Mouse (Mus musculus): ENCODE results near the gene Pja2. TPM values are rescaled to one million over a fixed set of nuclear protein-coding genes. Genes with fewer than 3 reads are reported as not detected.
"Not testable (repeated sequence)": the region's sequence is repeated elsewhere in the genome, so short reads cannot be mapped to it uniquely, and the experiment has no call there.

Pja2 gene
- polyA plus RNA-seq, 1 experiment = 11.8 TPM

GRCm38 (mm10) chr17:64274341-64275105, 57.2 kb downstream of the Pja2 start:
- Histone ChIP-seq H3K27ac (ENCODE audit: control insufficient read depth, insufficient read depth, low read depth, low read length, poor library complexity) (no peak overlapping the region), H3K4me1 (ENCODE audit: control insufficient read depth, insufficient read depth, low read length) (no peaks in the 10 kb centered on the region), H3K4me3 (replicated peaks; ENCODE audit: control insufficient read depth, low read depth, low read length) (no peak overlapping the region)
- no peak for TF ChIP-seq POLR2A (IDR thresholded peaks at IDR 0.05; ENCODE audit: borderline replicate concordance, control insufficient read depth, low read depth, low read length)
- no peak for TF ChIP-seq CTCF (IDR thresholded peaks at IDR 0.05; ENCODE audit: control insufficient read depth, insufficient read depth, low read length)
- 83% methylated on average over 10 of the region's 10 CpGs for WGBS

GRCm38 (mm10) chr17:64260571-64260970, 71.1 kb downstream of the Pja2 start:
- H3K4me1 ChIP-seq (ENCODE audit: control insufficient read depth, insufficient read depth, low read length) = no peaks in the 10 kb centered on the region
- no peak overlapping the region for H3K27ac ChIP-seq (ENCODE audit: control insufficient read depth, insufficient read depth, low read depth, low read length, poor library complexity)
- 51% methylated on average over 1 of the region's 1 CpGs for WGBS
- H3K4me3 ChIP-seq (replicated peaks; ENCODE audit: control insufficient read depth, low read depth, low read length) = no peak overlapping the region
- TF ChIP-seq POLR2A (IDR thresholded peaks at IDR 0.05; ENCODE audit: borderline replicate concordance, control insufficient read depth, low read depth, low read length) = no peak
- no peak for TF ChIP-seq CTCF (IDR thresholded peaks at IDR 0.05; ENCODE audit: control insufficient read depth, insufficient read depth, low read length)

- no peak overlapping the region for H3K4me3 ChIP-seq (replicated peaks; ENCODE audit: control insufficient read depth, low read depth, low read length)
- 30% methylated on average over 3 of the region's 3 CpGs for WGBS
- no peak overlapping the region for H3K27ac ChIP-seq (ENCODE audit: control insufficient read depth, insufficient read depth, low read depth, low read length, poor library complexity)
- TF ChIP-seq CTCF (IDR thresholded peaks at IDR 0.05; ENCODE audit: control insufficient read depth, insufficient read depth, low read length) (no peak), POLR2A (IDR thresholded peaks at IDR 0.05; ENCODE audit: borderline replicate concordance, control insufficient read depth, low read depth, low read length) (no peak)
- H3K4me1 ChIP-seq (ENCODE audit: control insufficient read depth, insufficient read depth, low read length) = no peaks in the 10 kb centered on the region
Measured at GRCm38 (mm10) chr17:64248246-64248645, 83.5 kb downstream of the Pja2 start.

GRCm38 (mm10) chr17:64242898-64243297, 88.8 kb downstream of the Pja2 start:
- Histone ChIP-seq H3K27ac (ENCODE audit: control insufficient read depth, insufficient read depth, low read depth, low read length, poor library complexity) (no peak overlapping the region), H3K4me3 (replicated peaks; ENCODE audit: control insufficient read depth, low read depth, low read length) (no peak overlapping the region), H3K4me1 (ENCODE audit: control insufficient read depth, insufficient read depth, low read length) (no peaks in the 10 kb centered on the region)
- TF ChIP-seq POLR2A (IDR thresholded peaks at IDR 0.05; ENCODE audit: borderline replicate concordance, control insufficient read depth, low read depth, low read length) = no peak
- TF ChIP-seq CTCF (IDR thresholded peaks at IDR 0.05; ENCODE audit: control insufficient read depth, insufficient read depth, low read length) = no peak
- WGBS = 44% methylated on average over 12 of the region's 12 CpGs

GRCm38 (mm10) chr17:64242310-64242859, 89.3 kb downstream of the Pja2 start:
- Histone ChIP-seq H3K4me1 (ENCODE audit: control insufficient read depth, insufficient read depth, low read length) (no peaks in the 10 kb centered on the region), H3K27ac (ENCODE audit: control insufficient read depth, insufficient read depth, low read depth, low read length, poor library complexity) (no peak overlapping the region), H3K4me3 (replicated peaks; ENCODE audit: control insufficient read depth, low read depth, low read length) (no peak overlapping the region)
- WGBS = 72% methylated on average over 9 of the region's 9 CpGs
- TF ChIP-seq POLR2A (IDR thresholded peaks at IDR 0.05; ENCODE audit: borderline replicate concordance, control insufficient read depth, low read depth, low read length) (no peak), CTCF (IDR thresholded peaks at IDR 0.05; ENCODE audit: control insufficient read depth, insufficient read depth, low read length) (no peak)

GRCm38 (mm10) chr17:64241544-64242292, 90.0 kb downstream of the Pja2 start:
- 82% methylated on average over 11 of the region's 11 CpGs for WGBS
- H3K27ac ChIP-seq (ENCODE audit: control insufficient read depth, insufficient read depth, low read depth, low read length, poor library complexity) = no peak overlapping the region
- no peak for TF ChIP-seq CTCF (IDR thresholded peaks at IDR 0.05; ENCODE audit: control insufficient read depth, insufficient read depth, low read length)

GRCm38 (mm10) chr17:64232134-64232533, 99.6 kb downstream of the Pja2 start:
- no peaks in the 10 kb centered on the region for H3K4me1 ChIP-seq (ENCODE audit: control insufficient read depth, insufficient read depth, low read length)
- TF ChIP-seq CTCF (IDR thresholded peaks at IDR 0.05; ENCODE audit: control insufficient read depth, insufficient read depth, low read length) = no peak
- no peak for TF ChIP-seq POLR2A (IDR thresholded peaks at IDR 0.05; ENCODE audit: borderline replicate concordance, control insufficient read depth, low read depth, low read length)
- 47% methylated on average over 4 of the region's 4 CpGs for WGBS
- no peak overlapping the region for H3K27ac ChIP-seq (ENCODE audit: control insufficient read depth, insufficient read depth, low read depth, low read length, poor library complexity)
- H3K4me3 ChIP-seq (replicated peaks; ENCODE audit: control insufficient read depth, low read depth, low read length) = no peak overlapping the region

More at GRCm38 (mm10) chr17:64241544-64242292, 90.0 kb downstream of the Pja2 start:
- H3K4me3 ChIP-seq (replicated peaks; ENCODE audit: control insufficient read depth, low read depth, low read length) = no peak overlapping the region
- no peaks in the 10 kb centered on the region for H3K4me1 ChIP-seq (ENCODE audit: control insufficient read depth, insufficient read depth, low read length)

- H3K4me1 ChIP-seq (ENCODE audit: control insufficient read depth, insufficient read depth, low read length); H3K27ac ChIP-seq (ENCODE audit: control insufficient read depth, insufficient read depth, low read depth, low read length, poor library complexity); H3K4me3 ChIP-seq (replicated peaks; ENCODE audit: control insufficient read depth, low read depth, low read length): not testable (repeated sequence)
- WGBS = 50% methylated on average over 4 of the region's 4 CpGs
Measured at GRCm38 (mm10) chr17:64231637-64232036, 100.1 kb downstream of the Pja2 start.

All from bone marrow, adult 2 months (tissue).